Mouse (Mus musculus): ENCODE results near the gene Mr1.

DNA sequence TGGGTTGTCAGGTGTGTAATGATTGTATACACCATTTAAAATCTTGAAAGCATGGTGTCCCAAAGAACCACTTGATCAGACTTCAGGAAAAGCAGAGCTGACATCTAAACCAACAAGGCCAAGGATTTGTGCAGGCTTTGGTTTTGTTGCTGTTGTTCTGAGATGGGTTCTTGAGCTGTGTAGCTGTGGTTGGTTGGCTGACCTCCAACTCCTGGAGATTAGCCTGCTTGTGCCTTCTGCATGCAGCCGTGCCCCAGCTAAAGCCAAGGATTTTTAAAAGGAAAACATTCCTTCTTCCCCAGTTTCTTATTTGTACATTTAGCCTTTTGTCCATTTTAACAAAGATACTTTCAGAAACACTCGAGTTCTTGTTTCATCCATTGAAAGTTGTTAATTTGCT lies 45.1 kb upstream of the Mr1 start:
- TF ChIP-seq ZNF384 (IDR thresholded peaks at IDR 0.05; ENCODE audit: low read depth, low read length) (no peak), MAFK (IDR thresholded peaks at IDR 0.05; ENCODE audit: insufficient read depth, low read depth, low read length) (no peak)
